Mouse (Mus musculus): Measurements from ENCODE around the gene Edem1.

Gene Edem1

DNA sequence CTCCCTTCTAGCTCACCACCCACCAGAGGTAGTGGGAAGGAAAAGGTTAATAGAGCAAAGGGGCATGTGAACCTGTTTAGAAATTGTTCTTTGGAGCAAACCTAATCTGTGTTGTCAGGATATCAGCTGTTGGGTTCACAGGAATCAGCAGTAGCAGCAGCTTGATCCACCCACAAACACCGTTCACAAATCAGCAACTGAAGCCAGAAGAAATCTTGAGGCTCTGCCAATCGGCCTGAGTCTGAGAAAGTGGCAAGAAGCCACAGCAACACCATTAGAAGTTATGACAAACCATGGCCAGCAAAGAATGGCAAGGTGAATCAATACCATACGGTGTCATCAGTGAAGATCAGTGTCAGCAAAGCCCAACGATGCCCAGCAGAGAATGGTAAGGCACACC, 42.8 kb downstream of the Edem1 start:
- no peak for DNase-seq (ENCODE audit: low read depth in 1 of 2, low spot score in 2 of 2)

DNA sequence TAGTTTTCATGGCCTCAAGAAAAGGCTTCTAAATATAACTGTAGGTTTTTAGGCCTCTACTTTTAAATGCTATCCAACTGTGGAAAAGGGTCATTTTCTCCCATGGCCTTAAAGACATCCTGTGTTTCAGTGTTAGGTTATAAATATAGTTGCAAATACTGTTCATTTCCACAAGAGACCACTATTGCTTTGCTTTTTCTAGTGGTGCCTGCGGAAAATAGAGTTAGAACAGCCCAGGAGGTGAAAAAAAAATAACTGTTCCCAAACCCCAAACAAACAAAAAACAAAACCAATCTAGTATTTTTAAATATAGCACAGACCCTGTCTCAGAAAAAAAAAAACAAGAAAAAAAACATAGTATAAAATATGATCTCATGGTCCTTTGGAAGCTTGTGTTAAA, 46.9 kb downstream of the Edem1 start:
- no peak for DNase-seq (ENCODE audit: low read depth in 1 of 2, low spot score in 2 of 2)

DNA sequence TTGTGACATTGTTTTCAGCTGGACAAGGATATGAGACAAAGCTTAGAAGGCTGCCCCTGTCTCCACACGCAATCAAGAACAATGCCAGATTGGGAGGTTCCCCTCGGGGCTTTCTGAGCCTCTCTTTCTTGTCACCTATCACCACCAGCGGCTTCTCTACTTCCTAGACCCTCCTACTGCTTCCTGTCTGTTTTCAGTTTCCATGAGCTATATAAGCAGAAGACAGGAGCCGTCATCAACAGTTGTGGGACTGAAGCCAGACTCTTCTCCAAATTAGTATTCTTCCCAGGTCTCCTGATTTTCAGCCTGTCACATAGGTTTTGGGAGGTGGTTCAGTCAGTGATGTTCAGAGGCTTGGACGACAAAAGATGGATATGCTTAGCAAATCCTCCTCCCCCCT, 47.6 kb downstream of the Edem1 start:
- peak in 1 of 2 experiments; percentile 2 for DNase-seq (ENCODE audit: low read depth in 1 of 2, low spot score in 2 of 2)

DNA sequence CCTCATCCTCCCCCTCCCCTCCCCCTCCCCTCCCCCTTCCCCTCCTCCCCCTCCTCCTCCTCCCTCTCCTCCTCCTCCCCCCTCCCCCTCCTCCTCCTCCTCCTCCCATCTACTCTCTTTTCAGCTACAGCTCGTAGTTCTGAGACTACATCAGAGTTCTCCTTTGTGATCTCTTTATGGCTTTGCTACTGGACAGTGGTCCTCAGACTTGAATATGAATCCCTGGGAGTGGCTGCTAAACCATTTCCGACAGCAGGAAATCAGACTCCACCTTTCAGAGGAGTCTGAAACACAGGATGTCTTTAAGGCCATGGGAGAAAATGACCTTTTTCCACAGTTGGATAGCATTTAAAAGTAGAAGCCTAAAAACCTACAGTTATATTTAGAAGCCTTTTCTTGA, 48.0 kb downstream of the Edem1 start:
- DNase-seq (ENCODE audit: low read depth in 1 of 2, low spot score in 2 of 2): no peak

DNA sequence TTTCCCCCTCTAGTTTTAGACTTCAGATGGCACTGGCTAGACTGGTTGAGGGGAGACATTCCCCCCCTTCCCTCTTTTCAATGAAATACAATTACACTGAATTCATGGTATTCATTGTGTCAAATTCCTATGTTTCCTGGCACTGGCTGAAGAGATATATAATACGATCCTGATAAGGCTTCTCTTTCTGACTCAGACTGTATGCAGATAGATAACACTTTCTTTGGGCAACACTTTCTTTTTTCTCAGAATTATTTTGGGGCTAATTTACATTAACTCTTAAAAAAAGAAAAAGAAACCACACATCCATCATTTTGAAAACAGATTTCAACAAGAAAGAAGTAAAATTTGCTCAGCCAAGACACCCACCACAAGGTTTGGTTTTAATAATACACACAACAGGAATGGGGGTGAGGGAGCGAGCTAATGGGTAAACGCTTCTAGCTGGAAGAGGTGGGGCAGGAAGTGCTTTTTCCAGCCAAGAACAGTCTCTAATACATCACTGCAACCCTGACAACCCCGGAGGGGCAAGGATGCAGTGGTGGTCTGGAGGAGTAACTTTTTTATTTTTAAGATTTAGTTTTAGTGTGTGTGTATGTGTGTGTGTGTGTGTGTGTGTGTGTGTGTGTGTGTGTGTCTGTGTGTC, 52.0 kb downstream of the Edem1 start:
- DNase-seq (ENCODE audit: low read depth in 1 of 2, low spot score in 2 of 2): no peak

DNA sequence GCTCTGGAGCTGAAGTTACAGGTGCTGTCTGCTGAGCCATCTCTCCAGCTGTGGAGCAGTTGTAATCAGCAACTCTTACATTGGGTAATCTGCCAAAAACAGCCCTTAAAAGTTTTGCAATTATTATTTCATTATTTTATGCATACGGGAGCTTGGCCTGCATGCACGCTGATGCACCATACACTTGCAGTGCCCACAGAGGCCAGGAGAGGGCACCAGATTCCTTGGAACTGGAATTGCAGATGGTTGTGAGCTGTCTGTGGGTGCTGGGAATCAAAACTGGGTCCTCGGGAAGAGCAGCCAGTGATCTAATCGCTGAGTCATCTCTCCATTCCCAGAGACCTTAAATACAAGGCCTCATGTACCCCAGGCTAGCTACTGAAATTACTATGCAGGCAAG, 52.6 kb downstream of the Edem1 start:
- DNase-seq (ENCODE audit: low read depth in 1 of 2, low spot score in 2 of 2): no peak

DNA sequence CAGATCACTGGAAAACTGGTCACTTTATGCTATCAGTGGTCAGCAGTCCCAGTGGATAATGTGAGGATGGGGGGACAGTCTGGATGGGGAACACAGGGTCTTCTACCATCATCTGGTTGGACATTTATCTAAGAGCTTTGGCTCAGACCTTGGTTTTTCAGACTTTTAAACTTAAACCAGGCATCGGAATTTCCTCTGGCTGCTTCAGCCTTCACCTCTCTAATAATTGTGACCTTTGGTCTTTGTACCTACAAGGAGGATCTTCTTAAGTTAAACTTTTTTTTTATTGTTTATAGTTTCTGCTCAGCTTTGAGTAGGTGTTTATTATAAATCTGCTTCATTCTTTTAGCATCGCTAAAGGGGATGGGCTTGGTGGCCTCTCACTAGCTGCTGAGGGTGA, 55.4 kb downstream of the Edem1 start:
- no peak for DNase-seq (ENCODE audit: low read depth in 1 of 2, low spot score in 2 of 2)

DNA sequence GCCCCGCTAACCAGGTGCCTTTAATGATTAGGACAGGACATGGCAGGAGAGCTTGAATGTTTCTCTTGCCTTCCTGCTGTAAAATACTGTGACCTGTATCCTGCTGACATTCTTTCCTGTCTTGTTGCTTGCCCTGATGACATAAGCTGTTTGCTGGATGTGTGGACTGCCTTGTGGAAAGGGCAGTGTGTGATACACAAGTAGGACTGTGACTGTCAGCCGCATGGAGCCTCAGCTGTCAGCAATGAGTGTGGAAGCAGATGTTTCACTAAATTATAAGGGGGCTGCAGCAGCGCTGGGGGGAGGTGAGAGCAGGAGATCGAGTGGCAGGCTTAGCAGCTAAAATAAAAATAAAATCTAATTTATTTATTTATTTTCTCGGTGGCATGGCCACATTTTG, 56.2 kb downstream of the Edem1 start:
- no peak for DNase-seq (ENCODE audit: low read depth in 1 of 2, low spot score in 2 of 2)

DNA sequence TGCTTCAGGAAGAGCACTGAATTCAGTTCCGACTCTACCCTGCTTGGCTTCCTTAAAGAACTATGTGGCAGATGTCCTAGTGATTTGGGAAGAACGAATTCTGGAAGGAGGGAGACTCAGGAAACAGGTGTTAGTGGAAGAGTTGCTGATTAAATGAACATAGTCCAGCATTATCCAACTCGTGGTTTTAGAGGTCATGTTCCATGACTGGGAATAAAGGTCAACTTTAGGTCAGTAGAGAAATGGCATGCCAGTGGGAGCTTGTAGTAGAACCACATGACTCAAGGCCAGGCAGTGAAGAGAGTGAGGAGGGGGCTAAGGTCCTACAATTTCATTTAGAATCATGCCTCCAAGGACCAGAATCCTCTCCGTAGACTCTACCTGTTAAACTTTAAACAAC, 57.9 kb downstream of the Edem1 start:
- no peak for DNase-seq (ENCODE audit: low read depth in 1 of 2, low spot score in 2 of 2)

DNA sequence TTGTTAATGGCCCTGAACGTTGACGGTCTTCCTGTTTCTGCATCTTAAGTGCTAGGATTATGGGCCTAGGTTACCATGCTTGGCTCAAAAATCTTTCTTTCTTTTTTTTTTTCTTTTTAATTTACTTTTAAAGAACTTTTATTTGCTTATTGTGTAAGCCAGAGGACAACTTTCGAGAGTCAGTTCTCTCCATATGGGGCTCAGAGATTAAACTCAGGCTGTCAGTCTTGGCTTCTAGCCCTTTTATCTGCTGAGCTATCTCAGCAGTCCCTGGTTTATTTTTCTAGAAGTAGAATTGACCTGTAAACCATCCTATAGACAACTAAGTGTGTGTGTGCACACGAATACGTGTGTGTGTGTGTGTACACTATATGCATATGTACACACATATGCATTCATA, 64.1 kb downstream of the Edem1 start:
- DNase-seq (ENCODE audit: low read depth in 1 of 2, low spot score in 2 of 2): no peak

DNA sequence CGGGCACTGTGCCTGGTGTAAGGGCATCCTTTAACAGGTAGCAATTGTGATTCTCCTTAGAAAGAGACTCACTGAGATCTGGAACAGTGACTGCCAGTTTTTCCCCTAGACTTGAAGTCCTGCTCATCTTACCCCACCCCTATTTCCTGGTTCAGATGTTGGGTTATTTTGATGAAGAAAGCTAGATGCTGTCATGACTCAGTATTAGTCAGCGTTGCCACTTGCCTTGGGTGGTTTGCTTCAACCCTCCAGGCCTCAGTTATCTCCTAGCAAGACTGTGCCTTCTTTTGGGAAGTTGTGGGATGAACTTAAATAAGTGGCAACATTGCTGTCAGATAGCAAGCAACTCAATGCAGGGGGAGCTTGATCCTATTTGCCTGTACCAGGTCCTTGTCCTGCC, 66.7 kb downstream of the Edem1 start:
- DNase-seq (ENCODE audit: low read depth in 1 of 2, low spot score in 2 of 2): no peak

DNA sequence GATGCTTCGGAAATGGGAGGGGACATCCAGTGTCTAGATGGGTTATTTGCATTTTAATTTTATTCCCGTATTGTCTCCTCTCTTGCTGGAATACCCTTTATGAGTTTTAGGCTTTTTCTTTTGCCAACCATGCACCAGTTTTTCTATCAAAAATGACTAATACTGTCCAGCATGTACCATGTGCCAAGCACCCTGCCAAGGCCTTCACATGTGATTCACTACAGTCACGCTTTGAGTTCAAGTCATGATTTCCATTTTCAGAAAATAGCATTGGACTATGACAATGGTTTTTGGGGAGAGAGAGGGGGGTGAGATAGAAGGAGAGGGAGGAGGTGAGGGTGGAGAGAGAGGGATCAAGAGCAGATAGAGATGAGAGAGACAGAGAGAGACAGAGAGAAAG, 67.5 kb downstream of the Edem1 start:
- DNase-seq (ENCODE audit: low read depth in 1 of 2, low spot score in 2 of 2): no peak

DNA sequence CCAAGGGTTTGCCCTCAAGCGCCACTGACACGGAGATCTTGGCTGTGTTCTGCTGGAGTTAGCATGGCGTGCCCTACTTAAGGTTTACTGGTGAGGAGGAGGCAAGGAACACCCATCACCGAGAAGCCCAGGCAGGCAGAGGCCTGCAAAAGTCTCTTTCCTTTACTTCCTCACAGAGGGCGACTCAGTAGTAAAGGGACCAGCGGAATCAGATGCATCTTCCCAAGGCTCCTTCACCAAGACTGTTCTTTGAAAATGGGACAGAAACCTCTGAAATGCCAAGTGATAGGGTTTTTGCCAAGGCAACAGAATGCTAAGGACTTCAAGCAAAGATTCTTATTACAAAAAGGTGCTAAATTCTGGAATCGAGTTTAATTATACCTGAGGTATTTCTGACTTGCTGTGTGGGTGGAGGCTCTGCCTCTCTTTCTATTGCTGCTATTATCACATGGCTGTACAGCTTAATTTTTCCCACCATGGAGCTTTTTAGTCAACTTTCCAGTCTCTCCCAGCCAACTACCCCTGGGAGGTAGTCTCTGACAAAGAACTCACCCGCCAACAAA, 68.2 kb downstream of the Edem1 start:
- no peak for DNase-seq (ENCODE audit: low read depth in 1 of 2, low spot score in 2 of 2)

DNA sequence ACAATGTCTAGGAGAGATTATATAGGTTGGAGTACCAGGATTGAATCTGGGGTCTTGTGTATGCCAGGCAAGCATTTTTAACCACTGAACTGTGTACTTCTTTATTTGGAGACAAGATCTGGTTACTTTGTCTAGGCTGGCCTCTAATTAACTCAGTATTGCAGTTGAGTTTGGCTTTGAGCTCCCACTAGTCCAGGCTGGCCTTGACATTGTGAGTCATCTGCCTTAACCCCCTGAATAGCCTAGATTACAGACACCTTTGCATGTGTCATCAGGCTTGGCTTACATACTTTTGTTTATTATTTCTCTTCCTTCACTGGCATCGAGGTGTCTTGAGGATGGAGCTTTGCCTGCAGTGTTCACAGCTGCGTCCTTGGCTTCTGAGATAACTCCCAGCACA, 70.8 kb downstream of the Edem1 start:
- DNase-seq (ENCODE audit: low read depth in 1 of 2, low spot score in 2 of 2): no peak

DNA sequence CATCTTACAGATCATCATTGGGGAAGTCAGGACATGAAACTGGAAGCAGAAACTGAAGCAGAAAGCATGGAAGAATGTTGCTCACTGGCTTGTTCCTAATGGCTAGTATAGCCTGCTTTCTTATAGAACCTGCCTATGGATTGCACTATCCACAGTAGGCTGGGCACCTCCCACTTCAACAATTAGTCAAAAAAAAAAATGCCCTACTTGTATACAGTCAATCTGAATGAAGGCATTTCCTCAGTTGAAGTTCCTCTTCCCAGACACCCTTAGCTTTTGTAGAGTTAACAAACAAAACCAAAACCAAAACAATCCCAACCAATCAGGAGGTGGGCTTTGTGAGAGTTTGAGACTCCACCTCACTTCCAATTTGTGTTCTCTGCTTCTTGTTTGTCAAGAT, 73.7 kb downstream of the Edem1 start:
- no peak for DNase-seq (ENCODE audit: low read depth in 1 of 2, low spot score in 2 of 2)

DNA sequence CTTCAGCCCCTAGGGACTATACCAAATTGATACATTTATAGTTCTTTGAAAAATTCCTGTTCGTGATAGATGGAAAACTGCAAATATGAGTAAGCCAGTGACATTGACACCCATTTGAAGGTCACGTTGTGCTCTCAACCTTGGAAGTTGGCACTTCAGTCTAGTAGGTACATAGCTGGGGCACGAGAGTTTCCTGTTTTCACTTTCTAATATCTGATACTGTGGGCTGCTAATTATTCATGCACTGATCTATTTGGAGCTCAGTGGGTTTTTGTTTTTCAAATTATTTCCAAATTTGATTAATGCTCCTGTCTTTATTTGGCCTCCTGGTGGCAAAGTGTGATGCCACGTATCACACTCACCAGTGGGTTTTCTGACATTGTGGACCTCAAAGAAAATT, 74.8 kb downstream of the Edem1 start:
- DNase-seq (ENCODE audit: low read depth in 1 of 2, low spot score in 2 of 2): no peak

DNA sequence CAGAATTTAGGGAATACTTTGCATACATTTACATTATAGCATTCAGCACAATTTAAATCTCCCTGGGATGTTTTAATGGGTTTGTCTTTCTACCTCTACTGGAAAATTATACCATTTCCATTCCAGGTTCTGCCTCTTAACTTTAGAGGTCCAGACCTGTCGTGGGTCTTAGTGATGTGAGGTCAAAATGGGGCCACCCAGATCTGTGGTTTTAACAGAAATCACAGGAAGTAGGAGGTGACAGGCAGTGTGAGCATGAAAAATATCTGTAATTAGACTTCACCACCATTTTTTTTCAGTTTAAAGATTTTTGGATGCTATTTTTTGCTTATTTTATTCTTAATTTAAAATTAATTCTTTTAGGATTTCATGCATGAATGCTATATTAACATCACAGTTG, 78.1 kb downstream of the Edem1 start:
- no peak for DNase-seq (ENCODE audit: low read depth in 1 of 2, low spot score in 2 of 2)
